Mouse (Mus musculus) heart, postnatal 4 days (tissue): ENCODE measurements at regions not wholly inside any gene's neighbourhood (a gene's known extent, or its start where the extent isn't known, plus 50 kb on each side); places are given as distances from the start of the nearest gene placed in this dataset.
A peak's percentile ranks its signal among the peaks of the same experiment; 100 is the strongest.

ENCODE experiments used
- DNase-seq: peaks from one replicate; pipeline ENCODE4 v3.0.0; 2021

- no peak for DNase-seq
Measured at GRCm38 (mm10) chr10:38147421-38147820, 674.2 kb downstream of the Rfpl4b start.

- DNase-seq = no peak
Measured at GRCm38 (mm10) chr10:38139196-38139595, 682.4 kb downstream of the Rfpl4b start.

GRCm38 (mm10) chr10:38121911-38122573, 699.5 kb downstream of the Rfpl4b start:
- peak; percentile 24 for DNase-seq

DNA sequence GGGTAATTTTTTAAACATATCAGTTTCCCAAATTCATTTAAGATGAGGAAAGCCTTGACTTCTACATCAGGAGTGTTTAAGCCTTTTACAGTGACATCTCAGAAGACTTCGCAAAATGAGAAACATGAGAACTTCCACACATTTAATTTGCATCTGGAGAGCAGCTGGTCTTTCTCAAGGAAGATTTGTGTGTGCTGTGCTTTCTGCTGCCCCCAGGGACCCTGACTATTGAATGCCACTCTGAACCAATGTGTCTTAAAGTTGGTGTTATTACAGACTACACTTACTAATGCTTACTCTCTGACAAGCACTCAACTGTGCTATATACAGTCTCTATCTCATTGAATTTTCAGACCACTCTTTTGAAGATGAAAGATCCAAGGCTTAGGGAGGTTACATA, 703.0 kb downstream of the Rfpl4b start:
- DNase-seq = no peak

DNA sequence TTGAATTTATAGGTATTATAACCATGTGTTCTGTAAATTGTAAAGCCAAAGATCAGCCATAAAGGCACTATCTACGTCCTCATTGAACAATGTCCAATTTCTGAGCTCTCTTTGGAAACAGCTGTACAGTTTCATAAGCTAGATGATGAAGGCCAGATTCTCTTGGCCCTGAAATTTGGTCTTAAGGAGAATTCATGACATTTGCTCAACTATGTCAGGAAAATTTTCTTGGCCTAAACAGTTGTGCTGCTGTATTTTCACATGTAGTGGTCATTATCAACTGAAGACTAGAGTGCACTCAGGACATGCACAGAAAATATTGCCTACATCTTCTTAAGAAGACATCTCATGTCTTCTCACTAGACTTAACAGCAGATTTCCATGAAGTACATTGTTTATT, 705.1 kb downstream of the Rfpl4b start:
- DNase-seq = no peak

DNA sequence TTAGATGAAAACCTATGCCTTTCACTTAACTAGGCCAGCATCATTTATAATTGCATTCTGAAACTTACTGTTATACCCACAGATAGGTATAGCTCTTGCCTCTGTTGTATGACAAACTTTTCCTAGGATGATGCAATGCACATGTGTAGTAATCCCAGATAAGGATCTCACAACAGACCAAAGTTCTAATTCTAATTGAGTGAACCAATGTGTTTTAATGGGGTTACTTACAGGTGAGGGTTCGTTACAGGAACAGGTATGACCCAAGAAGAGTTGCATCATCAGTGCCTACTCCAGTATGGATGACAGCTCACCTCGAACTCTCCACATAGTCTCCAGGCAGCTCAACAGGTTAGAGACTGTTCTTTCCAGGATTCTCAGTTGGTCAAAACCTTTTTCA, 707.4 kb downstream of the Rfpl4b start:
- DNase-seq = no peak

GRCm38 (mm10) chr10:38108591-38108990, 713.0 kb downstream of the Rfpl4b start:
- DNase-seq = no peak

DNA sequence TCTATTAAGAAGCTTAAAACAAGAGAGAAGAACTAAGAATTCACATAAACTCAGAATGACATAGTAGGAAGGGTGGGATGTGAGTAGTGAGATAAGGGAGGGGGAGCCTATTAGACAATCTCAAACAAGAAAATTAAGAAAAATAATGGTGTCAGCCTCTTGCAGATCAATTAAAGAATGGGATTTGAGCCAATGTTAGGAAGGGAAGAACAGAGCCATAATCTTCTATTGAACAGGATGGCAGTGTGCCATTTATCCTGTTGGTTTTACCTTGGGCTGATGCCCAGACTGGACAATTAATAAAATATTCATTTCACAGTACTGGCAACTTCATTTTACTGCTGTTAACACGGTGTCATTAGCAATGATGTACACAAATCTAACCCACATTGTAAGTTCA, 718.0 kb downstream of the Rfpl4b start:
- no peak for DNase-seq

DNA sequence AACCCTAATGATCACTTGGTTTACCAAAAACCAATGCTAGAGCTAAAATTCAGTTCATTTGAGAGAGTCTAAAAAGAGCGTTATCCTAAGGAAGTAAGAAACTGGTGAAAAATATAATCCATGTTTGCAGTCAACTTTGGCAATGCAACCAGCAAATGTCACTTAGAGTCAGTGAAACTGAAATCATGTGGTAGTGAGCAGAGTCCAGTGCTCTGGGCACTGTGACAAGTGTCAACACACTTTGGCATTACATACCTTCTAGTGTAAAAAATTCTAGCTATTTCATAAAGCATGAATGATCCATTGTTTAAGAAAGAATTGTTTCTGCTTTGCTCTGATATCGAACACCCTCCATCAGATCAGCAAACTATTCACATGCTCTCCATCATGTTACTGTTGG, 743.1 kb downstream of the Rfpl4b start:
- DNase-seq = no peak

DNA sequence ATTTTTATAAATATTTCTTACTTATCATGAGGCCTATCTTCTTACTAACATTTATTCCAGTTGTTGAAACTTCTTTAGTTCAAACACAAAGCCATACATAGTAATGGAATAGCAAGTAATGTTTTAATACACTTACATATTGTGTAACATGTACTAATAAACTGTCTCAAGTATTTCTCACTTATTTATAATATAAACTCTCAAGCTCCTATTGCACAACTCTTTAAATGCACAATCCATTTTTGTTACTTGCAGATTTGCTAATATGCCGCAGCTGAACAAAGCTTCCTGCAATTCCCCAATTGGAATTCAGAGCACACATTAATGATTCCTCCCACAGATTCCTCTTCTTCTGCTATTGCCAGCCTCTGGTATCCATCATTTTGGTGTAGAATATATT, 749.2 kb downstream of the Rfpl4b start:
- no peak for DNase-seq

GRCm38 (mm10) chr10:38059050-38059449, 762.5 kb downstream of the Rfpl4b start:
- DNase-seq = no peak

DNA sequence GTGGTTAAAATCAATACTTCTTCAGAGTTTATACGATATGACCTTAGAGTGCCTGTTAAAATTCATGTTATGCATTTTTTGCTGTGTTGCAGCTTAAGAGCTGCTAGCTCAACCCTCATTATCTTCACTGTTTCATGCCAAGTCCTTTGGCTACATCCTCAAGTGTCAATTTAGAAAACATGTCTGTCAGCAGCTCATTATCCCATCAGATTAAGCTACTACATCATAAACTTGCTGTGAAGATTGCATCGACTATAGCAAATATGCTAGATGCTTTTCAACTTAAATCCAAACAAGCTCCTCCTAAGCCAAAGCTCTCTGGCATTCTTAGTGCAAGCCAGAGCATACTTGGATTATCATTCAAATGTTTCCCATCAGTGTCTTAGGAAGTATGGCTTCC, 811.1 kb downstream of the Rfpl4b start:
- no peak for DNase-seq

DNA sequence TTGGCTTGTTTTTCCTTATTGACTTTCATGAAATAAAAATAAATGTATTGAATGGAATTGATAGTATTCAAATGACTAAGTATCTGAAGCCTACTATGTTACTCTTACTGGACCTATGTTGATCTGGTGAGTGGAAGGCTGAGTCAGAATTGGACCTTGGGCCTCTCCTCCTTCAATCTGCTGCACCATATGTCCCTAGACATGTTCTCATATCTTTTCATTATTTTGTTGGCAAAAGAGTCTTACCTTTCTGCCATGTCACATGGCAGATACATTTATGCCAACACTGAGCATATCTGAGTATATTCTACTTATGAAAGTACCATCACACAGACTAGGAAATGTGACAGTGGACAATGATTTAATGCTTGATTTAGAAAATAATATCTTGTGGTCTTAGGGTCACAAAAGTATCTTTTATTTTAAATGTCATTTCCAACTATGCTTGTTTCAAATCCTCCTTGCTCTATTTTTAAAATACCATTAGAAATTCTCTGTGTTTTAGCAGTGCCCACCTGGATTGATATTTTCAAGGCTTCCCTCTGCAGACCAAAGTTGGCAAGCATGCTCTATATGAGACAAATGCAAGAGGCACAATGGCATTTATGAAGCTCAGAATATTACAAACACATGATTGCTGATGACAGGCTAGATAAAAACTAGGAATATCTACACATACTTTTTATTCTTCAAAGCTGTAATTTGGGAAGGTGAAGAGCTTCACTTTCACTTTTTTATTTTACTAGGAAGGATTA, 825.7 kb downstream of the Rfpl4b start:
- DNase-seq = no peak

- peak; percentile 30 for DNase-seq
Measured at GRCm38 (mm10) chr10:37988297-37989263, 833.0 kb downstream of the Rfpl4b start.

DNA sequence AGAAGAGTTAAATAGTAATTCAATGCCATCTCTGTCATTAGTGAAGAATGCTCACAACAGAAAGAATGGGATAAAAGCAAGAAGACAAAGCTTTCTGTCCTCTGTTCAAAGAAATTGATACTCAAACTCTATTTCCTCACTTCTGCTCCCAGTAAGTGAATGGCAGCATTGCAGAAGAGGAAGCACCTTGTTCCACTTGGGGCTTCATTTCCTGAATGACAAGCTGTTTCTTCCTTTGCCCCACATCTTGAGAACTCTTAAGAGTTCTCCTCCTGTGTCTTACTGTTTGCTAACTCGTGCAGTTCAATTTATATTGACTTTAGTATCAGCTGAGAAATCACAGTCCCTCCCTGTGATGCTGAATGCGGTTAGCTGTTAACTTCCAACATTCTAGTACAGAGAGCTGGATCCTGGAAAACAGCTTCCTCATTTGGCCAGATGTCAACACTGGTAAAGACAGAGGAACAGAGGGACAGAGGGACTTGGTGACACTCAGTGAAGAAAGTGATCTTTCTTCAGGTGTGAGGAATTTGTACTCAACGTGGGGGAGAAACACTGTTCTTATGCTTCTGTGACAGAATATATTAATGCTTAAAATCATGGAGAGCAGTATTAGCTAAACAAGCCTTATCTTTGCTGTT, 840.3 kb upstream of the Marcks start:
- no peak for DNase-seq

- no peak for DNase-seq
Measured at GRCm38 (mm10) chr10:37960051-37960450, 821.3 kb upstream of the Marcks start.

GRCm38 (mm10) chr10:37914780-37915179, 776.1 kb upstream of the Marcks start:
- DNase-seq = no peak

- DNase-seq = no peak
Measured at GRCm38 (mm10) chr10:37911669-37912068, 772.9 kb upstream of the Marcks start.

DNA sequence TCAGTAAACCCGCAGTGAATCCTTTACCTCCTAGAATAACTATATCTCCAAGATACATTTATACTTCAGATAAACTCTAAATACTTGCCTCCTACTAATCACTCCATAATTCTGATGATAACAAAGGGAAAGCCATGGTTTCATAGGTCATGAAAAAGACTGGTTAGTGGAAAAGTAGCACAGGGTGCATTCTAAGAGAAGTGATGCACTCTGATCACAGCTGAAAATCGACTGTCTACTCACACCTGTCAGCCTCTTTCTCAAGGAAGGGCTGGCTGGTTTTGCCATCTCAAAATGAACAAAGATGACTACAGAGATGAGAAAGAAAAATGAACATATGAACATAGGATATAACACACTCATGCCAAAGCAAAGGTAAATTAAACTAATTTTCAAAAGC, 769.6 kb upstream of the Marcks start:
- DNase-seq = no peak

DNA sequence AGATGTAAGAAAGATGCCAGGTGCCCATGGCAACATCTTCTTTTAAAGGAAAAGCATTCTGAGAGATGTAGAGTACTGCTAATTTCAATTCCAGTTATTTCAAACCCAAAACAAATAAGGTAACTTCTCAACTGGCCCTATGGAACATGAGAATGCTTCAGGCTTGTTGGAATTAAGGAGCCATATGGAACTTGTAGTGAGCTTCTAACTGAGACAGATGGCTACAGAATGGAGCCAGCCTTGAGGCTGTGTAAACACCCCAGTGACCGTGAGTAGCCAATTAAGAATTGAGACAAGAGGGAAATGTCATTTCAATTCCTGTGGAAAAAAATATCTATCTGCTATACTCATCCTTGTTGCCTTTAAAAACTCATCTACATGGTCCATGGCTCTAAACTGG, 769.0 kb upstream of the Marcks start:
- DNase-seq = no peak

- no peak for DNase-seq
Measured at GRCm38 (mm10) chr10:37887961-37888360, 749.2 kb upstream of the Marcks start.

DNA sequence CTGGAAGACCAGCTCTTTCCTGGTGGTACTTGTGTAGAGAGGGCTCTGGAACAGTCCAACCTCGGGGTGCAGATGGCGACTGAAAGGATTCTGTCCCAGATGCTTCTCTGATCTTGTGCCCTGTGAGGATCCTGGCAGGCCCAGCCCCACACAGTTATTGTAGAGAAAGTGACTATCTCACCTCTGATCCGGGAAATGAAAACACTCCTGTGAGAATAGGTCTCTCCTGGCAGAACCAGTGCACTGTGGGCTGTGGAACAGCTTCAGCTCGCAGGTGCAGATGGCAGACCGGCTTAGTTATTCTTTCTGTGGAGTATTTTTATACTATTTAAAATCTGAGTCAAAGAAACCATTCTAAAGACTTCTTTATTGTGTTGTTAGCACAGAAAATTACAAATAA, 742.1 kb upstream of the Marcks start:
- no peak for DNase-seq

- no peak for DNase-seq
Measured at GRCm38 (mm10) chr10:37873925-37874324, 735.2 kb upstream of the Marcks start.
